Mouse (Mus musculus) limb, embryonic 13.5 days (tissue): ENCODE results near the gene Ctnna3. TPM values are rescaled to one million over a fixed set of nuclear protein-coding genes. Genes with fewer than 3 reads are reported as not detected.
"Not testable (repeated sequence)": the region's sequence is repeated elsewhere in the genome, so short reads cannot be mapped to it uniquely, and the experiment has no call there.

ENCODE experiments used
- ATAC-seq: fragments of 200-750 bp; cut with Nextera tagmentation; 2 replicates; pipeline ENCODE4 v1.8.0; 2017; ENCODE audit warnings: low read depth, moderate number of reproducible peaks, moderate TSS enrichment; ENCODE audit not compliant: low FRiP score
- H3K27ac ChIP-seq: fragments of 300-500 bp; sonication (generic); 2 replicates; pipeline ENCODE4 v1.5.1; 2015; ENCODE audit warnings: inconsistent platforms, mild to moderate bottlenecking, moderate library complexity
- H3K27me3 ChIP-seq: fragments of 300-500 bp; sonication (generic); 2 replicates; pipeline ENCODE4 v1.6.1; 2015; ENCODE audit warnings: mild to moderate bottlenecking, inconsistent platforms
- H3K36me3 ChIP-seq: fragments of 300-500 bp; sonication (generic); 2 replicates; pipeline ENCODE4 v1.6.1; 2015; ENCODE audit warnings: inconsistent platforms, mild to moderate bottlenecking, moderate library complexity
- H3K4me1 ChIP-seq: fragments of 300-500 bp; sonication (generic); 2 replicates; pipeline ENCODE4 v1.6.1; 2015; ENCODE audit warnings: inconsistent platforms
- H3K4me2 ChIP-seq: fragments of 300-500 bp; sonication (generic); replicated peaks from 2 replicates; pipeline ENCODE4 v1.6.1; 2015; ENCODE audit warnings: inconsistent platforms, mild to moderate bottlenecking, moderate library complexity
- H3K4me3 ChIP-seq: fragments of 300-500 bp; sonication (generic); 2 replicates; pipeline ENCODE4 v1.5.1; 2015; ENCODE audit warnings: moderate library complexity, mild to moderate bottlenecking, inconsistent platforms
- H3K9ac ChIP-seq: fragments of 300-500 bp; sonication (generic); 2 replicates; pipeline ENCODE4 v1.6.1; 2015; ENCODE audit warnings: mild to moderate bottlenecking, inconsistent platforms
- H3K9me3 ChIP-seq: fragments of 300-500 bp; sonication (generic); 2 replicates; pipeline ENCODE4 v1.6.1; 2016; ENCODE audit warnings: inconsistent platforms
- WGBS: fragments of 180-500 bp; shearing (Covaris S2); methylation state at CpG from one replicate; pipeline ENCODE4 v1.1.7; 2015; 5-methylcytosine and 5-hydroxymethylcytosine counted together
- polyA plus RNA-seq: library from polyadenylated mRNA; unstranded; fragments of >200 nt; fragmentation: Nextera tagmentation; extraction: Ambion mirVana; gene quantifications from 2 replicates; pipeline ENCODE4 v1.2.1, GENCODE M21; 2015

Ctnna3 gene
- polyA plus RNA-seq, 1 experiment from 2014 or later = 0.75 TPM

GRCm38 (mm10) chr10:64197584-64197983 is 767.7 kb downstream of the Ctnna3 start:
- no peaks in the 10 kb centered on the region for H3K4me1 ChIP-seq
- no peak overlapping the region for H3K27ac ChIP-seq
- H3K9ac ChIP-seq = no peak overlapping the region
- no peak overlapping the region for H3K4me3 ChIP-seq
- H3K9me3 ChIP-seq = no peaks in the 10 kb centered on the region
- no peaks in the 10 kb centered on the region for H3K27me3 ChIP-seq
- WGBS = 90% methylated on average over 1 of the region's 1 CpGs
- no peaks in the 10 kb centered on the region for H3K36me3 ChIP-seq
- H3K4me2 ChIP-seq = no peak overlapping the region
- ATAC-seq = no peak

- Histone ChIP-seq H3K4me2 (no peak overlapping the region), H3K27ac (no peak overlapping the region), H3K9ac (no peak overlapping the region), H3K9me3 (no peaks in the 10 kb centered on the region), H3K4me3 (no peak overlapping the region), H3K36me3 (no peaks in the 10 kb centered on the region), H3K27me3 (no peaks in the 10 kb centered on the region), H3K4me1 (no peaks in the 10 kb centered on the region)
- ATAC-seq = no peak
- 71% methylated on average over 3 of the region's 3 CpGs for WGBS
These were observed 785.7 kb downstream of the Ctnna3 start for GRCm38 (mm10) chr10:64215632-64216031.

GRCm38 (mm10) chr10:64223023-64223422 is 793.1 kb downstream of the Ctnna3 start:
- no peak for ATAC-seq
- H3K27ac ChIP-seq = no peak overlapping the region
- H3K27me3 ChIP-seq = no peaks in the 10 kb centered on the region
- no peaks in the 10 kb centered on the region for H3K9me3 ChIP-seq
- no peak overlapping the region for H3K4me2 ChIP-seq
- no peak overlapping the region for H3K4me3 ChIP-seq
- H3K9ac ChIP-seq = no peak overlapping the region
- WGBS = 56% methylated on average over 3 of the region's 3 CpGs
- no peaks in the 10 kb centered on the region for H3K4me1 ChIP-seq
- H3K36me3 ChIP-seq = no peaks in the 10 kb centered on the region

GRCm38 (mm10) chr10:64224007-64224406 is 794.1 kb downstream of the Ctnna3 start:
- H3K4me3 ChIP-seq = no peak overlapping the region
- no peak for ATAC-seq
- WGBS = 94% methylated on average over 9 of the region's 9 CpGs
- H3K9ac ChIP-seq = no peak overlapping the region
- H3K36me3 ChIP-seq = no peaks in the 10 kb centered on the region
- no peaks in the 10 kb centered on the region for H3K27me3 ChIP-seq
- no peak overlapping the region for H3K4me2 ChIP-seq
- no peaks in the 10 kb centered on the region for H3K4me1 ChIP-seq
- no peak overlapping the region for H3K27ac ChIP-seq
- no peaks in the 10 kb centered on the region for H3K9me3 ChIP-seq

- no peak overlapping the region for H3K27ac ChIP-seq
- H3K9ac ChIP-seq = no peak overlapping the region
- no peak for ATAC-seq
- H3K36me3 ChIP-seq = no peaks in the 10 kb centered on the region
- H3K4me2 ChIP-seq = no peak overlapping the region
- no peaks in the 10 kb centered on the region for H3K9me3 ChIP-seq
- 90% methylated on average over 6 of the region's 6 CpGs for WGBS
- no peaks in the 10 kb centered on the region for H3K27me3 ChIP-seq
- H3K4me1 ChIP-seq = no peaks in the 10 kb centered on the region
- no peak overlapping the region for H3K4me3 ChIP-seq
These were observed 794.5 kb downstream of the Ctnna3 start for GRCm38 (mm10) chr10:64224424-64224823.

GRCm38 (mm10) chr10:64225826-64226225 is 795.9 kb downstream of the Ctnna3 start:
- H3K9me3 ChIP-seq, H3K36me3 ChIP-seq, H3K4me2 ChIP-seq, H3K27ac ChIP-seq, H3K27me3 ChIP-seq, H3K9ac ChIP-seq, H3K4me3 ChIP-seq, H3K4me1 ChIP-seq, ATAC-seq: not testable (repeated sequence)

GRCm38 (mm10) chr10:64243421-64243820 is 813.5 kb downstream of the Ctnna3 start:
- H3K9me3 ChIP-seq = no peaks in the 10 kb centered on the region
- no peak overlapping the region for H3K4me2 ChIP-seq
- H3K27me3 ChIP-seq = no peaks in the 10 kb centered on the region
- no peaks in the 10 kb centered on the region for H3K4me1 ChIP-seq
- no peaks in the 10 kb centered on the region for H3K36me3 ChIP-seq
- no peak overlapping the region for H3K9ac ChIP-seq
- no peak for ATAC-seq
- no peak overlapping the region for H3K4me3 ChIP-seq
- 88% methylated on average over 4 of the region's 4 CpGs for WGBS
- H3K27ac ChIP-seq = no peak overlapping the region

- Histone ChIP-seq H3K36me3 (no peaks in the 10 kb centered on the region), H3K4me1 (no peaks in the 10 kb centered on the region), H3K4me3 (no peak overlapping the region), H3K27ac (no peak overlapping the region), H3K9ac (no peak overlapping the region), H3K9me3 (no peaks in the 10 kb centered on the region), H3K4me2 (no peak overlapping the region), H3K27me3 (no peaks in the 10 kb centered on the region)
- WGBS = 74% methylated on average over 4 of the region's 4 CpGs
- ATAC-seq = no peak
These were observed 838.3 kb downstream of the Ctnna3 start for GRCm38 (mm10) chr10:64268156-64268555.

GRCm38 (mm10) chr10:64275143-64275542 is 845.2 kb downstream of the Ctnna3 start:
- Histone ChIP-seq H3K27ac (no peak overlapping the region), H3K4me2 (no peak overlapping the region), H3K36me3 (no peaks in the 10 kb centered on the region), H3K4me3 (no peak overlapping the region), H3K9me3 (no peaks in the 10 kb centered on the region), H3K27me3 (no peaks in the 10 kb centered on the region), H3K9ac (no peak overlapping the region), H3K4me1 (no peaks in the 10 kb centered on the region)
- ATAC-seq = no peak
- WGBS = 77% methylated on average over 1 of the region's 1 CpGs

GRCm38 (mm10) chr10:64278836-64279235 is 848.9 kb downstream of the Ctnna3 start:
- H3K9me3 ChIP-seq = no peaks in the 10 kb centered on the region
- H3K36me3 ChIP-seq = no peaks in the 10 kb centered on the region
- H3K27me3 ChIP-seq = no peaks in the 10 kb centered on the region
- no peak overlapping the region for H3K4me3 ChIP-seq
- H3K9ac ChIP-seq = no peak overlapping the region
- no peaks in the 10 kb centered on the region for H3K4me1 ChIP-seq
- no peak overlapping the region for H3K27ac ChIP-seq
- no peak for ATAC-seq
- WGBS = 88% methylated on average over 2 of the region's 2 CpGs
- no peak overlapping the region for H3K4me2 ChIP-seq

- Histone ChIP-seq H3K27me3 (no peaks in the 10 kb centered on the region), H3K4me1 (no peaks in the 10 kb centered on the region), H3K9ac (no peak overlapping the region), H3K9me3 (no peaks in the 10 kb centered on the region), H3K27ac (no peak overlapping the region), H3K4me2 (no peak overlapping the region), H3K4me3 (no peak overlapping the region), H3K36me3 (no peaks in the 10 kb centered on the region)
- ATAC-seq = no peak
These were observed 875.9 kb downstream of the Ctnna3 start for GRCm38 (mm10) chr10:64305802-64306201.

- Histone ChIP-seq H3K4me1 (no peaks in the 10 kb centered on the region), H3K27ac (no peak overlapping the region), H3K9ac (no peak overlapping the region), H3K9me3 (no peaks in the 10 kb centered on the region), H3K36me3 (no peaks in the 10 kb centered on the region), H3K4me3 (no peak overlapping the region), H3K4me2 (no peak overlapping the region), H3K27me3 (no peaks in the 10 kb centered on the region)
- ATAC-seq = no peak
- 88% methylated on average over 2 of the region's 2 CpGs for WGBS
These were observed 881.9 kb downstream of the Ctnna3 start for GRCm38 (mm10) chr10:64311622-64312292.

- Histone ChIP-seq H3K9me3 (no peaks in the 10 kb centered on the region), H3K9ac (no peak overlapping the region), H3K4me3 (no peak overlapping the region), H3K4me2 (no peak overlapping the region), H3K27me3 (no peaks in the 10 kb centered on the region), H3K27ac (no peak overlapping the region), H3K4me1 (no peaks in the 10 kb centered on the region), H3K36me3 (no peaks in the 10 kb centered on the region)
- no peak for ATAC-seq
- WGBS = 89% methylated on average over 7 of the region's 7 CpGs
These were observed 890.4 kb downstream of the Ctnna3 start for GRCm38 (mm10) chr10:64320332-64320731.
